Mouse (Mus musculus): ENCODE measurements around the gene Atp2a3.
A peak's percentile ranks its signal among the peaks of the same experiment; 100 is the strongest.

Gene Atp2a3

GRCm38 (mm10) chr11:73039102-73039799 lies 78.3 kb downstream of the Atp2a3 start:
- peak; percentile 55 for DNase-seq

All from cerebellum, adult 8-10 months (tissue).